Mouse (Mus musculus): ENCODE data around the gene Cdkal1.

- TF ChIP-seq CTCF (conservative IDR thresholded peaks at IDR 0.05; ENCODE audit: insufficient read depth, insufficient read length, low read depth, low read length) (no peak), POLR2A (IDR thresholded peaks at IDR 0.05; ENCODE audit: low read depth, low read length) (no peak)
Observed at GRCm38 (mm10) chr13:29359341-29359740, 496.1 kb downstream of the Cdkal1 start.
